Mouse (Mus musculus): ENCODE measurements at regions not wholly inside any gene's neighbourhood (a gene's known extent, or its start where the extent isn't known, plus 50 kb on each side); places are given as distances from the start of the nearest gene placed in this dataset.

GRCm38 (mm10) chr17:64922235-64922634 lies 86.4 kb upstream of the 4930583I09Rik start:
- 65% methylated on average over 4 of the region's 4 CpGs for WGBS
- Histone ChIP-seq H3K27me3 (ENCODE audit: control insufficient read depth, insufficient read depth, low read length) (no peaks in the 10 kb centered on the region), H3K27ac (ENCODE audit: insufficient read depth, low read depth, low read length) (no peak overlapping the region), H3K4me3 (ENCODE audit: low read depth, low read length) (no peak overlapping the region), H3K36me3 (ENCODE audit: control insufficient read depth, insufficient read depth, low read length) (no peaks in the 10 kb centered on the region), H3K4me1 (ENCODE audit: control insufficient read depth, insufficient read depth, insufficient read length, low read length) (no peaks in the 10 kb centered on the region)
- TF ChIP-seq CTCF (IDR thresholded peaks at IDR 0.05; ENCODE audit: extremely low read depth, insufficient read length, insufficient replicate concordance, low read depth, low read length), result no peak
- TF ChIP-seq POLR2A (IDR thresholded peaks at IDR 0.05; ENCODE audit: low read depth, low read length), result no peak

- H3K4me1 ChIP-seq (ENCODE audit: control insufficient read depth, insufficient read depth, insufficient read length, low read length), result no peaks in the 10 kb centered on the region
- no peak for TF ChIP-seq POLR2A (IDR thresholded peaks at IDR 0.05; ENCODE audit: low read depth, low read length)
- no peak for TF ChIP-seq CTCF (IDR thresholded peaks at IDR 0.05; ENCODE audit: extremely low read depth, insufficient read length, insufficient replicate concordance, low read depth, low read length)
- H3K27ac ChIP-seq (ENCODE audit: insufficient read depth, low read depth, low read length), result no peak overlapping the region
- H3K27me3 ChIP-seq (ENCODE audit: control insufficient read depth, insufficient read depth, low read length), result no peaks in the 10 kb centered on the region
- H3K36me3 ChIP-seq (ENCODE audit: control insufficient read depth, insufficient read depth, low read length), result no peaks in the 10 kb centered on the region
- no peak overlapping the region for H3K4me3 ChIP-seq (ENCODE audit: low read depth, low read length)
- 77% methylated on average over 2 of the region's 2 CpGs for WGBS
Measured at GRCm38 (mm10) chr17:64920236-64920635, 84.4 kb upstream of the 4930583I09Rik start.

- Histone ChIP-seq H3K27me3 (ENCODE audit: control insufficient read depth, insufficient read depth, low read length) (no peaks in the 10 kb centered on the region), H3K4me1 (ENCODE audit: control insufficient read depth, insufficient read depth, insufficient read length, low read length) (peaks cover 5% of the 10 kb centered on the region; the same call in 1 of the 2 replicates), H3K27ac (ENCODE audit: insufficient read depth, low read depth, low read length) (no peak overlapping the region), H3K36me3 (ENCODE audit: control insufficient read depth, insufficient read depth, low read length) (no peaks in the 10 kb centered on the region), H3K4me3 (ENCODE audit: low read depth, low read length) (no peak overlapping the region)
- TF ChIP-seq POLR2A (IDR thresholded peaks at IDR 0.05; ENCODE audit: low read depth, low read length) (no peak), CTCF (IDR thresholded peaks at IDR 0.05; ENCODE audit: extremely low read depth, insufficient read length, insufficient replicate concordance, low read depth, low read length) (no peak)
- WGBS, result 53% methylated on average over 4 of the region's 4 CpGs
Measured at GRCm38 (mm10) chr17:64917830-64918229, 82.0 kb upstream of the 4930583I09Rik start.

GRCm38 (mm10) chr17:64916657-64917056 lies 80.8 kb upstream of the 4930583I09Rik start:
- no peaks in the 10 kb centered on the region for H3K27me3 ChIP-seq (ENCODE audit: control insufficient read depth, insufficient read depth, low read length)
- WGBS, result 81% methylated on average over 6 of the region's 6 CpGs
- H3K4me3 ChIP-seq (ENCODE audit: low read depth, low read length), result no peak overlapping the region
- TF ChIP-seq CTCF (IDR thresholded peaks at IDR 0.05; ENCODE audit: extremely low read depth, insufficient read length, insufficient replicate concordance, low read depth, low read length) (peak; percentile 57; the same call in 1 of the 2 replicates), POLR2A (IDR thresholded peaks at IDR 0.05; ENCODE audit: low read depth, low read length) (no peak)
- no peaks in the 10 kb centered on the region for H3K36me3 ChIP-seq (ENCODE audit: control insufficient read depth, insufficient read depth, low read length)
- peaks cover 5% of the 10 kb centered on the region; the same call in 1 of the 2 replicates for H3K4me1 ChIP-seq (ENCODE audit: control insufficient read depth, insufficient read depth, insufficient read length, low read length)
- no peak overlapping the region for H3K27ac ChIP-seq (ENCODE audit: insufficient read depth, low read depth, low read length)

- no peak overlapping the region for H3K27ac ChIP-seq (ENCODE audit: insufficient read depth, low read depth, low read length)
- H3K36me3 ChIP-seq (ENCODE audit: control insufficient read depth, insufficient read depth, low read length), result no peaks in the 10 kb centered on the region
- WGBS, result 70% methylated on average over 3 of the region's 3 CpGs
- H3K4me3 ChIP-seq (ENCODE audit: low read depth, low read length), result no peak overlapping the region
- H3K4me1 ChIP-seq (ENCODE audit: control insufficient read depth, insufficient read depth, insufficient read length, low read length), result peaks cover 5% of the 10 kb centered on the region; the same call in 1 of the 2 replicates
- no peak for TF ChIP-seq CTCF (IDR thresholded peaks at IDR 0.05; ENCODE audit: extremely low read depth, insufficient read length, insufficient replicate concordance, low read depth, low read length)
- no peak for TF ChIP-seq POLR2A (IDR thresholded peaks at IDR 0.05; ENCODE audit: low read depth, low read length)
- H3K27me3 ChIP-seq (ENCODE audit: control insufficient read depth, insufficient read depth, low read length), result no peaks in the 10 kb centered on the region
Measured at GRCm38 (mm10) chr17:64915708-64916107, 79.8 kb upstream of the 4930583I09Rik start.

GRCm38 (mm10) chr17:64915025-64915424 lies 79.2 kb upstream of the 4930583I09Rik start:
- no peak overlapping the region for H3K4me3 ChIP-seq (ENCODE audit: low read depth, low read length)
- WGBS, result 80% methylated on average over 4 of the region's 4 CpGs
- no peak overlapping the region for H3K27ac ChIP-seq (ENCODE audit: insufficient read depth, low read depth, low read length)
- H3K27me3 ChIP-seq (ENCODE audit: control insufficient read depth, insufficient read depth, low read length), result no peaks in the 10 kb centered on the region
- peaks cover 5% of the 10 kb centered on the region; the same call in 1 of the 2 replicates for H3K4me1 ChIP-seq (ENCODE audit: control insufficient read depth, insufficient read depth, insufficient read length, low read length)
- no peaks in the 10 kb centered on the region for H3K36me3 ChIP-seq (ENCODE audit: control insufficient read depth, insufficient read depth, low read length)
- TF ChIP-seq POLR2A (IDR thresholded peaks at IDR 0.05; ENCODE audit: low read depth, low read length) (no peak), CTCF (IDR thresholded peaks at IDR 0.05; ENCODE audit: extremely low read depth, insufficient read length, insufficient replicate concordance, low read depth, low read length) (no peak)

GRCm38 (mm10) chr17:64914302-64914701 lies 78.4 kb upstream of the 4930583I09Rik start:
- no peaks in the 10 kb centered on the region for H3K36me3 ChIP-seq (ENCODE audit: control insufficient read depth, insufficient read depth, low read length)
- H3K27ac ChIP-seq (ENCODE audit: insufficient read depth, low read depth, low read length), result no peak overlapping the region
- TF ChIP-seq CTCF (IDR thresholded peaks at IDR 0.05; ENCODE audit: extremely low read depth, insufficient read length, insufficient replicate concordance, low read depth, low read length) (no peak), POLR2A (IDR thresholded peaks at IDR 0.05; ENCODE audit: low read depth, low read length) (no peak)
- H3K27me3 ChIP-seq (ENCODE audit: control insufficient read depth, insufficient read depth, low read length), result no peaks in the 10 kb centered on the region
- H3K4me1 ChIP-seq (ENCODE audit: control insufficient read depth, insufficient read depth, insufficient read length, low read length), result peaks cover 5% of the 10 kb centered on the region; the same call in 1 of the 2 replicates
- no peak overlapping the region for H3K4me3 ChIP-seq (ENCODE audit: low read depth, low read length)
- 11% methylated on average over 8 of the region's 8 CpGs for WGBS

Measured in small intestine, adult 2 months (tissue).